Mouse (Mus musculus) MEL (cell line): ENCODE measurements around the gene Dapk2. TPM values are rescaled to one million over a fixed set of nuclear protein-coding genes. Genes with fewer than 3 reads are reported as not detected.

Experiments
- DNase-seq: peaks from one replicate; pipeline ENCODE4 v3.0.0; 2011; ENCODE audit warnings: low read depth, low spot score
- H3K27ac ChIP-seq: 2 replicates; pipeline ENCODE4 v1.5.1; 2012; ENCODE audit warnings: low read depth, mild to moderate bottlenecking, control low read depth, low read length, moderate library complexity; ENCODE audit not compliant: control insufficient read depth
- H3K27me3 ChIP-seq, 2 experiments: fragments of 150-350 bp in 1 of 2; sonication (generic) in 1 of 2; 2 replicates each; pipeline ENCODE4 v1.6.1; 2012; ENCODE audit warnings: low read length in 2 of 2, mild to moderate bottlenecking in 2 of 2, improper control_type of control experiment in 1 of 2, moderate library complexity in 1 of 2; ENCODE audit not compliant: insufficient read depth in 2 of 2, control insufficient read depth in 1 of 2
- H3K36me3 ChIP-seq, 2 experiments: 2 replicates each; pipeline ENCODE4 v1.6.1; 2012 to 2014; ENCODE audit warnings: low read length in 2 of 2, improper control_type of control experiment in 1 of 2, inconsistent platforms in 1 of 2, mild to moderate bottlenecking in 1 of 2; ENCODE audit not compliant: insufficient read depth in 2 of 2, control insufficient read depth in 1 of 2
- H3K4me1 ChIP-seq, 2 experiments: fragments of 150-350 bp in 1 of 2; sonication (generic) in 1 of 2; 2 replicates each; pipeline ENCODE4 v1.6.1; 2012; ENCODE audit warnings: low read length in 2 of 2, improper control_type of control experiment in 1 of 2, mild to moderate bottlenecking in 1 of 2; ENCODE audit not compliant: insufficient read depth in 2 of 2, control insufficient read depth in 1 of 2
- H3K4me3 ChIP-seq, 2 experiments: fragments of 150-350 bp in 1 of 2; sonication (generic) in 1 of 2; 2 replicates each; pipeline ENCODE4 v1.5.1; 2012; ENCODE audit warnings: low read depth in 2 of 2, low read length in 2 of 2, mild to moderate bottlenecking in 2 of 2, moderate library complexity in 2 of 2, control low read depth in 1 of 2, improper control_type of control experiment in 1 of 2; ENCODE audit not compliant: control insufficient read depth in 1 of 2, insufficient read depth in 1 of 2
- H3K79me2 ChIP-seq: 2 replicates; pipeline ENCODE4 v1.6.1; 2012; ENCODE audit warnings: mild to moderate bottlenecking, low read length, moderate library complexity; ENCODE audit not compliant: control insufficient read depth, poor library complexity, insufficient read depth
- H3K9ac ChIP-seq: 2 replicates; pipeline ENCODE4 v1.6.1; 2012; ENCODE audit warnings: low read depth, mild to moderate bottlenecking, control low read depth, low read length, moderate library complexity; ENCODE audit not compliant: control insufficient read depth, poor library complexity, severe bottlenecking
- H3K9me3 ChIP-seq: fragments of 150-350 bp; sonication (generic); replicated peaks from 2 replicates; pipeline ENCODE4 v1.6.1; 2012; ENCODE audit warnings: mild to moderate bottlenecking, low read length, improper control_type of control experiment, moderate library complexity; ENCODE audit not compliant: insufficient read depth
- CHD1 ChIP-seq: IDR thresholded peaks from 2 replicates; pipeline ENCODE4 v1.6.1; 2012; ENCODE audit warnings: low read depth, mild to moderate bottlenecking, inconsistent platforms, low read length, improper control_type of control experiment
- CTCF ChIP-seq, 3 experiments: IDR thresholded peaks in 2 of 3; conservative IDR thresholded peaks in 1 of 3; 2 replicates each; pipeline ENCODE4 v1.5.1; 2011 to 2012; ENCODE audit warnings: low read length in 3 of 3, low read depth in 2 of 3, mild to moderate bottlenecking in 2 of 3, improper control_type of control experiment in 1 of 3, inconsistent platforms in 1 of 3, mixed read lengths in 1 of 3, moderate library complexity in 1 of 3; ENCODE audit not compliant: control insufficient read depth in 1 of 3, insufficient read depth in 1 of 3, poor library complexity in 1 of 3, severe bottlenecking in 1 of 3
- E2F4 ChIP-seq: IDR thresholded peaks from 2 replicates; pipeline ENCODE4 v1.6.1; 2011; ENCODE audit warnings: low read depth, low read length, improper control_type of control experiment, borderline replicate concordance
- ELF1 ChIP-seq: IDR thresholded peaks from 2 replicates; pipeline ENCODE4 v1.6.1; 2014; ENCODE audit warnings: low read depth, mild to moderate bottlenecking, inconsistent platforms, low read length, improper control_type of control experiment, moderate library complexity
- GABPA ChIP-seq: IDR thresholded peaks from 2 replicates; pipeline ENCODE4 v1.6.1; 2012; ENCODE audit warnings: low read depth, mild to moderate bottlenecking, inconsistent platforms, low read length, improper control_type of control experiment, moderate library complexity
- HCFC1 ChIP-seq: IDR thresholded peaks from 2 replicates; pipeline ENCODE4 v1.6.1; 2012; ENCODE audit warnings: low read depth, mild to moderate bottlenecking, inconsistent platforms, low read length, improper control_type of control experiment, moderate library complexity
- MAFK ChIP-seq: IDR thresholded peaks from 2 replicates; pipeline ENCODE4 v1.6.1; 2011; ENCODE audit warnings: low read depth, mild to moderate bottlenecking, low read length, improper control_type of control experiment, borderline replicate concordance
- MAZ ChIP-seq: IDR thresholded peaks from 2 replicates; pipeline ENCODE4 v1.6.1; 2012; ENCODE audit warnings: low read depth, mild to moderate bottlenecking, inconsistent platforms, low read length, improper control_type of control experiment
- MEF2A ChIP-seq: IDR thresholded peaks from 2 replicates; pipeline ENCODE4 v1.6.1; 2014; ENCODE audit warnings: low read depth, mild to moderate bottlenecking, inconsistent platforms, low read length, improper control_type of control experiment; ENCODE audit not compliant: poor library complexity, insufficient replicate concordance, severe bottlenecking; ENCODE audit errors: extremely low read depth
- MYC ChIP-seq: IDR thresholded peaks from 2 replicates; pipeline ENCODE4 v1.6.1; 2011; ENCODE audit warnings: low read depth, mild to moderate bottlenecking, low read length, improper control_type of control experiment, moderate library complexity
- NELFE ChIP-seq: IDR thresholded peaks from 2 replicates; pipeline ENCODE4 v1.6.1; 2011; ENCODE audit warnings: low read depth, low read length, improper control_type of control experiment
- NRF1 ChIP-seq: IDR thresholded peaks from 2 replicates; pipeline ENCODE4 v1.6.1; 2014; ENCODE audit warnings: low read depth, mild to moderate bottlenecking, inconsistent platforms, low read length, improper control_type of control experiment, moderate library complexity; ENCODE audit not compliant: poor library complexity, insufficient read depth, severe bottlenecking
- POLR2A ChIP-seq, 2 experiments: IDR thresholded peaks; 2 replicates each; pipeline ENCODE4 v1.6.1; 2011 to 2012; ENCODE audit warnings: low read length in 2 of 2, mild to moderate bottlenecking in 2 of 2, control low read depth in 1 of 2, improper control_type of control experiment in 1 of 2, low read depth in 1 of 2, moderate library complexity in 1 of 2; ENCODE audit not compliant: control insufficient read depth in 1 of 2, insufficient read depth in 1 of 2, poor library complexity in 1 of 2
- RCOR1 ChIP-seq: IDR thresholded peaks from 2 replicates; pipeline ENCODE4 v1.6.1; 2012; ENCODE audit warnings: low read depth, mild to moderate bottlenecking, inconsistent platforms, low read length, improper control_type of control experiment
- TAL1 ChIP-seq: IDR thresholded peaks from 2 replicates; pipeline ENCODE4 v1.6.1; 2012; ENCODE audit warnings: mild to moderate bottlenecking, inconsistent platforms, low read length, moderate library complexity, mixed read lengths
- TCF12 ChIP-seq: IDR thresholded peaks from 2 replicates; pipeline ENCODE4 v1.6.1; 2014; ENCODE audit warnings: low read depth, mild to moderate bottlenecking, inconsistent platforms, low read length, improper control_type of control experiment, moderate library complexity
- USF1 ChIP-seq: IDR thresholded peaks from 2 replicates; pipeline ENCODE4 v1.6.1; 2014; ENCODE audit warnings: low read depth, mild to moderate bottlenecking, inconsistent platforms, low read length, improper control_type of control experiment, moderate library complexity
- USF2 ChIP-seq, 2 experiments: IDR thresholded peaks; 2 replicates each; pipeline ENCODE4 v1.6.1; 2011 to 2012; ENCODE audit warnings: improper control_type of control experiment in 2 of 2, low read length in 2 of 2, borderline replicate concordance in 1 of 2, inconsistent platforms in 1 of 2, low read depth in 1 of 2, mild to moderate bottlenecking in 1 of 2; ENCODE audit not compliant: insufficient read depth in 1 of 2
- polyA plus RNA-seq, 2 experiments: library from polyadenylated mRNA; stranded (reverse) in 1 of 2; unstranded in 1 of 2; fragments of >175 nt in 1 of 2; fragments of >200 nt in 1 of 2; gene quantifications; 2 replicates each; pipeline versions ENCODE4 v1.2.1 to v1.2.4; 2012; ENCODE audit warnings: low replicate concordance in 2 of 2, low read depth in 1 of 2; ENCODE audit not compliant: insufficient read length in 2 of 2, insufficient read depth in 1 of 2, missing spikeins in 1 of 2
- total RNA-seq: library from RNA; depleted of rRNA; stranded (reverse); fragments of 300-350 nt; gene quantifications from 2 replicates; pipeline ENCODE4 v1.2.3, GENCODE M21; 2012

The Dapk2 gene
- total and polyA plus RNA-seq, 3 experiments = 5.8 to 8.3 TPM; not detected in 1

DNA sequence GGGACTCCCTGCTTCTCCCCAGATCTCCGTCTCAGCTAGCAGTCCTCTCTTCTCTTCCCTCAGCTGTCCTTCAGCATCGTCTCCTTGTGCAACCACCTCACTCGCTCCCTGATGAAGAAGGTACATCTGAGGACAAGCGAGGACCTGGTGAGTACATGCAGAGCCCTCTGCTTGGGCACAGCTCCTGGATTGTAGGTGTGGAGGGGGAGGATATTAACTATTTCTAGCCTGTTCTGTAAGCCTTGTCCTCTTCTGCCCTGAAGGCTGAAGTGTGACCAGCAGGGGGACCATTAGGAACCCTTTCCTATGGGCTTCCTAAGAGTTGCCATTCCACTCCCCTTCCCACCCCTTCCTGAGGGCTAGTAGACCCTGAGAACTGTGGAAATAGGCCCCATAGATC is 110.8 kb downstream of the Dapk2 start:
- no peak overlapping the region for H3K9ac ChIP-seq
- H3K9me3 ChIP-seq = no peaks in the 10 kb centered on the region
- DNase-seq = no peak
- H3K4me3 ChIP-seq = no peak overlapping the region
- H3K36me3 ChIP-seq = peaks cover 0 to 20% of the 10 kb centered on the region in 2 experiments; a peak in 2 of 4 replicates
- no peaks in the 10 kb centered on the region for H3K79me2 ChIP-seq
- no peaks in the 10 kb centered on the region for H3K27me3 ChIP-seq
- H3K4me1 ChIP-seq = peaks cover 12 to 19% of the 10 kb centered on the region in 2 experiments
- H3K27ac ChIP-seq = no peak overlapping the region
- TF ChIP-seq CTCF (IDR thresholded peaks at IDR 0.05 in 2 of 3, conservative IDR thresholded peaks at IDR 0.05 in 1 of 3; ENCODE audit: control insufficient read depth in 1 of 3, insufficient read depth in 1 of 3, low read depth in 2 of 3, low read length in 3 of 3, poor library complexity in 1 of 3, severe bottlenecking in 1 of 3) (peak in 1 of 3 experiments; percentile 18; a peak in 2 of 6 replicates), MAZ (no peak)

DNA sequence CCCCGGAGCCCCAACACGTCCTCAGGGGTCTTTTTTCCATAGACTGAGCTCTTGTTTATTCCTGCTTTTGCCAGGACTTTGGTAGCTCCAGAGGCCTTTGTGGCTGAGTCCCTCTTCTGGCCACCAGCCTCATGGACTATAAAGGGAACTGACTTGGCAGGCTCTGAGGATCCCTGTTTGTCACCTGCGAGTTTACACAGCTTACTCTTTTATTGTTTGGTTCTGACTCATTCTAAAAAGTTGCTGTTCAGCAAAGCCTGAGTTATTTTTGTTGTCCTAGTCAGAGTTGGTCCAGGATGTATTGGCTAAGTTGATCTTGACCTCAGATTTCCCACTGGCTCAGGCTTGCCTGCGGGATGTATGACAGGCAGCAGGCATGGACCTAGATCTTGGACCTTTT is 112.0 kb downstream of the Dapk2 start:
- peaks cover 0 to 18% of the 10 kb centered on the region in 2 experiments; a peak in 2 of 4 replicates for H3K36me3 ChIP-seq
- TF ChIP-seq TCF12 (no peak), RCOR1 (no peak), E2F4 (no peak), NELFE (no peak), MYC (no peak), CHD1 (no peak), USF1 (no peak)
- H3K79me2 ChIP-seq = no peaks in the 10 kb centered on the region

DNA sequence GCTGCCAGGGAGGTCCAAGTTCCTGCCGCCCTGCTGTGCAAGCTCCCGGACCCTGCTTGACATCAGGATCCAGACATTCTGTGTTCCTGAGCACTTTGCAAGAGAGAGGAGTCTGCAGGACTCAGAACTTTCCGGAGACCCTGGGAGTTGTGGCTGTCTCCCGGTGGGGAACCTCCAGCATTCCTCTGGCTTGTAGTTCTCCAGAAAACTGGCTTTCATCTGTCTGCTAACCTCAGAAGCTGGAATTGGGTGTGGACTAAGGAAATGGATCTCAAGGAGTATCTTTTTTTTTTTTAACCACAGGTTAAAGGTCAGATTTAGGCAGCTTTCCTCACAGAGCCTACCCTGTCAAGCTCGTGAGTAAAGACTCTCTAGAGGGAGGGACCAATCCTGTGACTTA is 113.7 kb downstream of the Dapk2 start:
- Histone ChIP-seq H3K9me3 (no peaks in the 10 kb centered on the region), H3K27ac (no peak overlapping the region), H3K27me3 (no peaks in the 10 kb centered on the region), H3K4me3 (no peak overlapping the region), H3K4me1 (peaks cover 13 to 29% of the 10 kb centered on the region in 2 experiments), H3K79me2 (no peaks in the 10 kb centered on the region), H3K36me3 (peaks cover 0 to 22% of the 10 kb centered on the region in 2 experiments; a peak in 2 of 4 replicates), H3K9ac (no peak overlapping the region)
- TF ChIP-seq MAFK (no peak), POLR2A (IDR thresholded peaks at IDR 0.05; ENCODE audit: control insufficient read depth in 1 of 2, insufficient read depth in 1 of 2, low read depth in 1 of 2, low read length in 2 of 2, poor library complexity in 1 of 2) (no peak), USF2 (IDR thresholded peaks at IDR 0.05; ENCODE audit: borderline replicate concordance in 1 of 2, insufficient read depth in 1 of 2, low read depth in 1 of 2, low read length in 2 of 2) (no peak), CHD1 (no peak), E2F4 (no peak), RCOR1 (no peak), MAZ (no peak), TAL1 (no peak), MEF2A (no peak), HCFC1 (no peak), TCF12 (no peak), ELF1 (no peak), NRF1 (no peak), GABPA (no peak)
- no peak for DNase-seq

More for the DNA sequence above, 112.0 kb downstream of the Dapk2 start:
- Histone ChIP-seq H3K4me3 (no peak overlapping the region), H3K27me3 (no peaks in the 10 kb centered on the region), H3K9me3 (no peaks in the 10 kb centered on the region), H3K9ac (no peak overlapping the region), H3K4me1 (peaks cover 4 to 22% of the 10 kb centered on the region in 2 experiments), H3K27ac (no peak overlapping the region)
- no peak for DNase-seq
